Mouse (Mus musculus) C2C12 (cell line): ENCODE data around the gene Traip. TPM values are rescaled to one million over a fixed set of nuclear protein-coding genes. Genes with fewer than 3 reads are reported as not detected.
"Not testable (repeated sequence)": the region's sequence is repeated elsewhere in the genome, so short reads cannot be mapped to it uniquely, and the experiment has no call there.

ENCODE experiments used
- H3K27me3 ChIP-seq: one replicate; pipeline ENCODE4 v1.6.1; 2011; ENCODE audit not compliant: control insufficient read depth, insufficient read depth, insufficient read length
- H3K36me3 ChIP-seq: one replicate; pipeline ENCODE4 v1.6.1; 2011; ENCODE audit not compliant: control insufficient read depth, insufficient read depth
- H3K4me3 ChIP-seq: one replicate; pipeline ENCODE4 v1.5.1; 2011; ENCODE audit warnings: mild to moderate bottlenecking, control low read depth; ENCODE audit not compliant: poor library complexity, insufficient read depth, severe bottlenecking
- H3K79me2 ChIP-seq: one replicate; pipeline ENCODE4 v1.6.1; 2011; ENCODE audit not compliant: control insufficient read depth, insufficient read depth
- H3K79me3 ChIP-seq: one replicate; pipeline ENCODE4 v1.6.1; 2011; ENCODE audit warnings: low read depth, control low read depth
- H3ac ChIP-seq: one replicate; pipeline ENCODE3; 2011; ENCODE audit warnings: low read depth; ENCODE audit not compliant: control insufficient read depth, insufficient read length
- CEBPB ChIP-seq: IDR thresholded peaks from one replicate; pipeline ENCODE4 v1.6.1; 2011; ENCODE audit warnings: low read depth, mild to moderate bottlenecking, control low read depth, moderate library complexity
- CTCF ChIP-seq: IDR thresholded peaks from one replicate; pipeline ENCODE4 v1.5.1; 2011; ENCODE audit not compliant: control insufficient read depth, insufficient read depth, insufficient read length
- FOSL1 ChIP-seq: IDR thresholded peaks from one replicate; pipeline ENCODE4 v1.8.0; 2011; ENCODE audit warnings: mild to moderate bottlenecking, low read length; ENCODE audit not compliant: poor library complexity, insufficient read depth, severe bottlenecking
- MAX ChIP-seq: IDR thresholded peaks from one replicate; pipeline ENCODE4 v1.6.1; 2011; ENCODE audit warnings: mild to moderate bottlenecking, control low read depth
- MYOD1 ChIP-seq: IDR thresholded peaks from one replicate; pipeline ENCODE4 v1.6.1; 2011; ENCODE audit warnings: low read depth; ENCODE audit not compliant: control insufficient read depth, insufficient read length
- MYOG ChIP-seq: IDR thresholded peaks from one replicate; pipeline ENCODE4 v1.6.1; 2011; ENCODE audit not compliant: control insufficient read depth, insufficient read length; ENCODE audit errors: extremely low read depth
- USF1 ChIP-seq: IDR thresholded peaks from one replicate; pipeline ENCODE4 v1.6.1; 2011; ENCODE audit warnings: low read depth, mild to moderate bottlenecking, control low read depth, moderate library complexity
- polyA plus RNA-seq: library from polyadenylated mRNA; unstranded; fragments of >200 nt; fragmentation: generic; extraction: Trizol; gene quantifications from one replicate; pipeline ENCODE4 v1.2.1, GENCODE M21; 2012; ENCODE audit warnings: missing spikeins

The Traip gene
- polyA plus RNA-seq, 1 experiment = 18.5 TPM

GRCm38 (mm10) chr9:108002778-108003530, 53.0 kb downstream of the Traip start:
- no peak for TF ChIP-seq CEBPB
- TF ChIP-seq MAX = no peak
- TF ChIP-seq MYOG = no peak
- no peak for TF ChIP-seq CTCF
- no peak for TF ChIP-seq FOSL1
- TF ChIP-seq MYOD1 = no peak
- no peak for TF ChIP-seq USF1
- Histone ChIP-seq H3ac (peak overlapping the region; percentile 96), H3K79me2 (peaks cover 55% of the 10 kb centered on the region), H3K4me3 (peak overlapping the region; percentile 75), H3K27me3 (peaks cover 18% of the 10 kb centered on the region), H3K36me3 (no peaks in the 10 kb centered on the region), H3K79me3 (peaks cover 24% of the 10 kb centered on the region)

- TF ChIP-seq CEBPB (no peak), MAX (no peak), MYOG (no peak), MYOD1 (no peak), USF1 (no peak), FOSL1 (no peak), CTCF (no peak)
- peaks cover 13% of the 10 kb centered on the region for H3K27me3 ChIP-seq
- peak overlapping the region; percentile 75 for H3K4me3 ChIP-seq
- H3K79me3 ChIP-seq = peaks cover 27% of the 10 kb centered on the region
- H3K36me3 ChIP-seq = no peaks in the 10 kb centered on the region
- peaks cover 61% of the 10 kb centered on the region for H3K79me2 ChIP-seq
- peak overlapping the region; percentile 25 for H3ac ChIP-seq
Observed at GRCm38 (mm10) chr9:108003531-108003890, 53.6 kb downstream of the Traip start.

- H3K27me3 ChIP-seq = no peaks in the 10 kb centered on the region
- H3ac ChIP-seq = no peak overlapping the region
- H3K4me3 ChIP-seq = no peak overlapping the region
- no peaks in the 10 kb centered on the region for H3K36me3 ChIP-seq
- TF ChIP-seq MYOG = no peak
- TF ChIP-seq FOSL1 = no peak
- no peak for TF ChIP-seq CEBPB
- TF ChIP-seq MYOD1 = no peak
- TF ChIP-seq CTCF = no peak
- TF ChIP-seq MAX = no peak
- no peak for TF ChIP-seq USF1
- H3K79me2 ChIP-seq = peaks cover 99% of the 10 kb centered on the region
- peaks cover 45% of the 10 kb centered on the region for H3K79me3 ChIP-seq
Observed at GRCm38 (mm10) chr9:108008041-108008440, 58.1 kb downstream of the Traip start.

GRCm38 (mm10) chr9:108010385-108010784, 60.4 kb downstream of the Traip start:
- Histone ChIP-seq H3K79me2 (peaks cover 77% of the 10 kb centered on the region), H3ac (no peak overlapping the region), H3K79me3 (peaks cover 35% of the 10 kb centered on the region), H3K27me3 (no peaks in the 10 kb centered on the region), H3K36me3 (no peaks in the 10 kb centered on the region), H3K4me3 (no peak overlapping the region)
- TF ChIP-seq MYOG (no peak), CTCF (no peak), CEBPB (no peak), MAX (no peak), FOSL1 (no peak), MYOD1 (no peak), USF1 (no peak)

GRCm38 (mm10) chr9:108013577-108013976, 63.6 kb downstream of the Traip start:
- H3K27me3 ChIP-seq, H3K4me3 ChIP-seq, H3K36me3 ChIP-seq, H3ac ChIP-seq: not testable (repeated sequence)
- peaks cover 21% of the 10 kb centered on the region for H3K79me3 ChIP-seq
- H3K79me2 ChIP-seq = peaks cover 58% of the 10 kb centered on the region

- Histone ChIP-seq H3K4me3 (no peak overlapping the region), H3K36me3 (no peaks in the 10 kb centered on the region), H3K27me3 (no peaks in the 10 kb centered on the region), H3K79me2 (peaks cover 47% of the 10 kb centered on the region), H3K79me3 (peaks cover 7% of the 10 kb centered on the region), H3ac (no peak overlapping the region)
- no peak for TF ChIP-seq CEBPB
- TF ChIP-seq MAX = no peak
- no peak for TF ChIP-seq CTCF
- TF ChIP-seq MYOD1 = no peak
- TF ChIP-seq USF1 = no peak
- TF ChIP-seq FOSL1 = no peak
- TF ChIP-seq MYOG = no peak
Observed at GRCm38 (mm10) chr9:108017127-108017526, 67.2 kb downstream of the Traip start.
